Mouse (Mus musculus) forebrain, embryonic 16.5 days (tissue): ENCODE results near the gene Ltbp1. TPM values are rescaled to one million over a fixed set of nuclear protein-coding genes. Genes with fewer than 3 reads are reported as not detected.

ENCODE experiments used
- ATAC-seq: fragments of 200-750 bp; cut with Nextera tagmentation; 2 replicates; pipeline ENCODE4 v1.8.0; 2017; ENCODE audit warnings: mild to moderate bottlenecking, moderate library complexity
- H3K27ac ChIP-seq: fragments of 300-500 bp; sonication (generic); 2 replicates; pipeline ENCODE4 v1.5.1; 2014; ENCODE audit warnings: low read length, control low read depth
- H3K27me3 ChIP-seq: fragments of 300-500 bp; sonication (generic); replicated peaks from 2 replicates; pipeline ENCODE4 v1.6.1; 2014; ENCODE audit warnings: low read length; ENCODE audit not compliant: control insufficient read depth, insufficient read depth
- H3K36me3 ChIP-seq: fragments of 300-500 bp; sonication (generic); 2 replicates; pipeline ENCODE4 v1.6.1; 2014; ENCODE audit not compliant: control insufficient read depth, insufficient read depth
- H3K4me1 ChIP-seq: fragments of 300-500 bp; sonication (generic); replicated peaks from 2 replicates; pipeline ENCODE4 v1.6.1; 2014; ENCODE audit warnings: low read length; ENCODE audit not compliant: control insufficient read depth, insufficient read depth
- H3K4me2 ChIP-seq: fragments of 300-500 bp; sonication (generic); 2 replicates; pipeline ENCODE4 v1.6.1; 2014; ENCODE audit warnings: mild to moderate bottlenecking, low read length, control low read depth
- H3K4me3 ChIP-seq: fragments of 300-500 bp; sonication (generic); replicated peaks from 2 replicates; pipeline ENCODE4 v1.5.1; 2014; ENCODE audit warnings: mild to moderate bottlenecking, low read length, control low read depth
- H3K9ac ChIP-seq: fragments of 300-500 bp; sonication (generic); replicated peaks from 2 replicates; pipeline ENCODE4 v1.6.1; 2014; ENCODE audit warnings: low read depth, low read length, control low read depth
- H3K9me3 ChIP-seq: fragments of 300-500 bp; sonication (generic); 2 replicates; pipeline ENCODE4 v1.6.1; 2016; ENCODE audit warnings: low read length; ENCODE audit not compliant: control insufficient read depth
- WGBS: fragments of 180-500 bp; shearing (Covaris S2); extraction: QIAGEN DNeasy Blood & Tissue Kit; methylation state at CpG from one replicate; pipeline ENCODE4 v1.1.7; 2014; 5-methylcytosine and 5-hydroxymethylcytosine counted together
- polyA plus RNA-seq: library from polyadenylated mRNA; unstranded; fragments of >200 nt; fragmentation: Nextera tagmentation; extraction: Ambion mirVana; gene quantifications from 2 replicates; pipeline ENCODE4 v1.2.1, GENCODE M21; 2015

The Ltbp1 gene
- polyA plus RNA-seq, 1 experiment from 2014 or later: 2.3 TPM

DNA sequence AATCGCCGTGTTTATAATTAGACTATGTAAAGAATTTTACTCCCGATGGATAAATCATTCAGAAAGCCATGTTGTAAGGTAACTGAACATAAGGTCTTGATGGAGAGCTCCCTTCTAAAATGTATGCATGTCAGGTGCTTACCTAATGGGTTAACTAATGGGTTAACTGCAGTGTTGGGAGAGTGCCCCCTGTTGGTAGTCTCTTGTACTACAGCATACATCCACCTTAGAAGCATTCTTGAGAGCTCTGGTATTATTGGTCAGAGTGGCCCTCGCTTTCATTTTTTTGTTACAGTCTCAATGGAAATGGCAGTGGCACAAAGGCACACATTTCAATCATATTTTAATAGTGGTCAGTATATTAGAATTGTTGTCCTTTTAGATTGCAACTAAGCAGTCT lies 364.8 kb downstream of the Ltbp1 start:
- Histone ChIP-seq H3K27me3 (no peaks in the 10 kb centered on the region), H3K4me3 (no peak overlapping the region), H3K27ac (no peak overlapping the region), H3K9me3 (no peaks in the 10 kb centered on the region), H3K36me3 (no peaks in the 10 kb centered on the region), H3K4me1 (no peaks in the 10 kb centered on the region), H3K9ac (no peak overlapping the region), H3K4me2 (no peak overlapping the region)
- 90% methylated on average over 4 of the region's 4 CpGs for WGBS
- ATAC-seq: no peak

GRCm38 (mm10) chr17:75371650-75372049 lies 366.3 kb downstream of the Ltbp1 start:
- no peak overlapping the region for H3K27ac ChIP-seq
- no peaks in the 10 kb centered on the region for H3K9me3 ChIP-seq
- H3K4me3 ChIP-seq: no peak overlapping the region
- WGBS: 92% methylated on average over 11 of the region's 11 CpGs
- ATAC-seq: no peak
- no peak overlapping the region for H3K9ac ChIP-seq
- H3K36me3 ChIP-seq: no peaks in the 10 kb centered on the region
- no peaks in the 10 kb centered on the region for H3K4me1 ChIP-seq
- no peaks in the 10 kb centered on the region for H3K27me3 ChIP-seq
- no peak overlapping the region for H3K4me2 ChIP-seq

GRCm38 (mm10) chr17:75372371-75372770 lies 367.0 kb downstream of the Ltbp1 start:
- Histone ChIP-seq H3K9ac (no peak overlapping the region), H3K4me1 (no peaks in the 10 kb centered on the region), H3K27me3 (no peaks in the 10 kb centered on the region), H3K4me2 (no peak overlapping the region), H3K4me3 (no peak overlapping the region), H3K36me3 (no peaks in the 10 kb centered on the region), H3K9me3 (no peaks in the 10 kb centered on the region), H3K27ac (no peak overlapping the region)
- WGBS: 60% methylated on average over 3 of the region's 3 CpGs
- ATAC-seq: no peak

GRCm38 (mm10) chr17:75374287-75375024 lies 369.1 kb downstream of the Ltbp1 start:
- Histone ChIP-seq H3K4me1 (no peaks in the 10 kb centered on the region), H3K4me2 (no peak overlapping the region), H3K9ac (no peak overlapping the region), H3K27me3 (no peaks in the 10 kb centered on the region), H3K4me3 (no peak overlapping the region), H3K9me3 (no peaks in the 10 kb centered on the region), H3K36me3 (no peaks in the 10 kb centered on the region), H3K27ac (no peak overlapping the region)
- 67% methylated on average over 5 of the region's 5 CpGs for WGBS
- ATAC-seq: no peak

- no peaks in the 10 kb centered on the region for H3K36me3 ChIP-seq
- H3K4me1 ChIP-seq: peaks cover 5% of the 10 kb centered on the region; the same call in 1 of the 2 replicates
- H3K4me3 ChIP-seq: no peak overlapping the region
- no peak for ATAC-seq
- H3K27ac ChIP-seq: no peak overlapping the region
- no peaks in the 10 kb centered on the region for H3K9me3 ChIP-seq
- H3K9ac ChIP-seq: no peak overlapping the region
- no peak overlapping the region for H3K4me2 ChIP-seq
- no peaks in the 10 kb centered on the region for H3K27me3 ChIP-seq
- 94% methylated on average over 9 of the region's 9 CpGs for WGBS
Observed at GRCm38 (mm10) chr17:75378256-75378871, 373.0 kb downstream of the Ltbp1 start.

- peak; percentile 90 for ATAC-seq
- 52% methylated on average over 2 of the region's 2 CpGs for WGBS
- no peaks in the 10 kb centered on the region for H3K36me3 ChIP-seq
- no peaks in the 10 kb centered on the region for H3K9me3 ChIP-seq
- H3K27me3 ChIP-seq: no peaks in the 10 kb centered on the region
- H3K9ac ChIP-seq: no peak overlapping the region
- peaks cover 5% of the 10 kb centered on the region; the same call in 1 of the 2 replicates for H3K4me1 ChIP-seq
- no peak overlapping the region for H3K4me2 ChIP-seq
- H3K27ac ChIP-seq: peak overlapping the region; percentile 41; the same call in 1 of the 2 replicates
- H3K4me3 ChIP-seq: no peak overlapping the region
Observed at GRCm38 (mm10) chr17:75380167-75380566, 374.8 kb downstream of the Ltbp1 start.

- Histone ChIP-seq H3K27me3 (no peaks in the 10 kb centered on the region), H3K27ac (no peak overlapping the region), H3K9me3 (no peaks in the 10 kb centered on the region), H3K36me3 (no peaks in the 10 kb centered on the region), H3K4me2 (no peak overlapping the region), H3K9ac (no peak overlapping the region), H3K4me3 (no peak overlapping the region), H3K4me1 (no peaks in the 10 kb centered on the region)
- 87% methylated on average over 4 of the region's 4 CpGs for WGBS
- no peak for ATAC-seq
Observed at GRCm38 (mm10) chr17:75388402-75388801, 383.0 kb downstream of the Ltbp1 start.

DNA sequence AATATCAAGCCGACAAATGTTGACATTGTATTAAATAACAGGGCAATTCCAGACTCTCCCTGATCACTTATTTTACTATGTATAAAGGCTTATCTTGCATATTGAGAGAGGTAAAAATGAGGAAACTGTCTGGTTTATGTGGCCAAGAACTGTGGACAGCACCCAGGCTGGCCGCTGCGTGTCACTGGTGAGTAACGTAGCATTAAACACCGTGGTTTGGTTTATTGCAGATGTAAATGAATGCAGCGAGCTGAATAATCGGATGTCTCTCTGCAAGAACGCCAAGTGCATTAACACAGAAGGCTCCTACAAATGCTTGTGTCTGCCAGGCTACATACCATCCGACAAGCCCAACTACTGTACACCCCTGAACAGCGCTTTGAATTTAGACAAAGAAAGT lies 384.8 kb downstream of the Ltbp1 start:
- Histone ChIP-seq H3K4me2 (no peak overlapping the region), H3K9ac (no peak overlapping the region), H3K4me1 (no peaks in the 10 kb centered on the region), H3K4me3 (no peak overlapping the region), H3K27me3 (no peaks in the 10 kb centered on the region), H3K27ac (no peak overlapping the region), H3K36me3 (no peaks in the 10 kb centered on the region), H3K9me3 (no peaks in the 10 kb centered on the region)
- 84% methylated on average over 10 of the region's 10 CpGs for whole genome bisulfite sequencing
- ATAC-seq: no peak

DNA sequence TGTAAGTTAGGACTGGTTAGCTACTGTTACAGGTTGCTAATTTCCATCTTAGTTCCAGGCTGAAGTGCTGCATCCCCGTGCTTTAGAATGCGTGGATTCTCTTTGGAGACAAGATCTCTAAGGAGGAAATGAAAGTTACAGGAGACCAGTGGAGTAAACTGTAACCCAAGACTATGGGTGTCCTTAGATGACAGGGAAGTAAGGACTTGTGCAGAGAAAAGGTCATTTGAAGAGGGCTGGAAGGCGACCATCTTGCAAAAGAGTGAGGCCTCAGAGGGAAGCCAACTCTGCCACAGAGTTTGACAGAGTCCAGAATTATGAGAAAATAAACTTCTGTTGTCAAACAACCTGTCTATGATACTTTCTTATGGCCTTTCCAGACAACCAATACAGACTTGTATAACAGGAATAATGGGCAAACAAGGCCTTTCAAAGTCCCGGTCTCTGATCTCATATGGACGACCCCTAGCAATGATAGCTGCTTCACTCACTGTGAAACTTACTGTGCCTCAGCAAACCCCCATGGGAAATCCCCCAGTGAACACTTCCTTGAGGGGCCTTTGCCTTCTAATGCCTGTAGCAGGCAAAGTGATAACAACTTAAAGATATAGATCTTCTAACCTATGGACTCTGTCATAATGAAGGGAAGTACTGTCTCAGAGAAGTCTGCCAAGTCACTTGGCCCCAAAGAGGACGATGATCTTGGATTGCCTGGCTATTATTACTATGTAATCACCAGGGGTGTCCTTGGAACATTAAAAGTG lies 386.2 kb downstream of the Ltbp1 start:
- H3K4me3 ChIP-seq: no peak overlapping the region
- no peaks in the 10 kb centered on the region for H3K36me3 ChIP-seq
- no peak overlapping the region for H3K9ac ChIP-seq
- no peaks in the 10 kb centered on the region for H3K4me1 ChIP-seq
- H3K9me3 ChIP-seq: no peaks in the 10 kb centered on the region
- H3K27me3 ChIP-seq: no peaks in the 10 kb centered on the region
- H3K27ac ChIP-seq: no peak overlapping the region
- no peak for ATAC-seq
- WGBS: 93% methylated on average over 6 of the region's 6 CpGs
- H3K4me2 ChIP-seq: no peak overlapping the region
